Mouse (Mus musculus): ENCODE measurements at regions not wholly inside any gene's neighbourhood (a gene's known extent, or its start where the extent isn't known, plus 50 kb on each side); places are given as distances from the start of the nearest gene placed in this dataset.

DNA sequence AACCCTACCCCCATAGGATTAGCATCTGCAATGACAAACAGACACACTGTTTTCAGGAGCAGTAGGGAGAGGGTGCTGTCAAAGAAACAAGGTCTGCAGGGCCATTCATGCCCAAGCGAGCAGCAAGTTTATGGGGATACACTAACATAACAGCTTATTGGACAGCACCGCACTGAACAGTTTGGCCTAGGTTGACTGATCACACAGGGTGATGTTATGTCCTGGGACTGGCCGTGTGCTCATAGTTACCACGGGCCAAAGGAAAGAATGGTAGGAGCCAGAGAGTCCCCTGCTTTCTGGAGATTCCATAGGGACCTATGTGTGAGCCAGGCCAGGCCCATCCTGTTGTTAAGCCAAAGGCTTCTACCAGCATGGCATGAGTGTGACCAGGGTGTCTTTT, 102.8 kb downstream of the Ndufa10 start:
- Histone ChIP-seq H3K27ac (replicated peaks; ENCODE audit: low read depth, low read length) (no peak overlapping the region), H3K27me3 (ENCODE audit: control insufficient read depth, insufficient read depth, low read length) (no peaks in the 10 kb centered on the region), H3K36me3 (ENCODE audit: control insufficient read depth, insufficient read depth, low read length) (no peaks in the 10 kb centered on the region), H3K4me1 (ENCODE audit: control insufficient read depth, insufficient read depth, low read length) (peaks cover 10% of the 10 kb centered on the region), H3K4me3 (ENCODE audit: low read depth, low read length) (no peak overlapping the region), H3K4me2 (ENCODE audit: low read depth, severe bottlenecking) (no peak overlapping the region), H3K9me3 (ENCODE audit: control insufficient read depth, low read length) (no peaks in the 10 kb centered on the region), H3K9ac (ENCODE audit: low read length) (no peak overlapping the region)
- DNase-seq (ENCODE audit: low spot score) (no peak), ATAC-seq (ENCODE audit: insufficient number of reproducible peaks, low FRiP score, low TSS enrichment, low read depth) (no peak)
- WGBS = 91% methylated on average over 4 of the region's 4 CpGs

- no peak overlapping the region for H3K27ac ChIP-seq (replicated peaks; ENCODE audit: low read depth, low read length)
- H3K4me2 ChIP-seq (ENCODE audit: low read depth, severe bottlenecking) = no peak overlapping the region
- H3K36me3 ChIP-seq (ENCODE audit: control insufficient read depth, insufficient read depth, low read length) = no peaks in the 10 kb centered on the region
- no peaks in the 10 kb centered on the region for H3K27me3 ChIP-seq (ENCODE audit: control insufficient read depth, insufficient read depth, low read length)
- 91% methylated on average over 5 of the region's 5 CpGs for WGBS
- no peaks in the 10 kb centered on the region for H3K9me3 ChIP-seq (ENCODE audit: control insufficient read depth, low read length)
- peaks cover 10% of the 10 kb centered on the region for H3K4me1 ChIP-seq (ENCODE audit: control insufficient read depth, insufficient read depth, low read length)
- no peak overlapping the region for H3K4me3 ChIP-seq (ENCODE audit: low read depth, low read length)
- H3K9ac ChIP-seq (ENCODE audit: low read length) = no peak overlapping the region
- DNase-seq (ENCODE audit: low spot score) (no peak), ATAC-seq (ENCODE audit: insufficient number of reproducible peaks, low FRiP score, low TSS enrichment, low read depth) (no peak)
Observed at GRCm38 (mm10) chr1:92369972-92370371, 103.7 kb downstream of the Ndufa10 start.

DNA sequence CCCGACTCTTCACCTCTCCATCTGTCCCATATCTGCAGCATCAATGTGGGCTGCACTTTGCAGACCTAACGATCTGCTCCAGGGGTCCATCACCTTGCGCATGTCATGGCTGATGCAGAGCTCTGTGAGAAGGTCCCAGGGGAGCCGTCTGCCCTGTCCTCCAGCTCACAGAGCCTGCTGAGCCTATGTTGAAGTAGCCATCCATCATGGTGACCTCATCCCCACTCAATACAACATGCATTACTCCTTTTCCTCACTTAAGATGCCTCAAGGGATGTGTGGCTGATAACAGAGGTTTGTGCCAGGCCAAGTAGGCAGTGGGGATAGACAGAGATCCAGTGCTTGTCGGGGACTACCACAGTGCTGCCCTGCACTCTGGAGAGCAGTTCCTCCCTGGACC, 107.4 kb downstream of the Ndufa10 start:
- Histone ChIP-seq H3K4me3 (ENCODE audit: low read depth, low read length) (no peak overlapping the region), H3K27ac (replicated peaks; ENCODE audit: low read depth, low read length) (no peak overlapping the region), H3K27me3 (ENCODE audit: control insufficient read depth, insufficient read depth, low read length) (no peaks in the 10 kb centered on the region), H3K4me1 (ENCODE audit: control insufficient read depth, insufficient read depth, low read length) (peaks cover 3% of the 10 kb centered on the region), H3K36me3 (ENCODE audit: control insufficient read depth, insufficient read depth, low read length) (no peaks in the 10 kb centered on the region), H3K4me2 (ENCODE audit: low read depth, severe bottlenecking) (no peak overlapping the region), H3K9me3 (ENCODE audit: control insufficient read depth, low read length) (no peaks in the 10 kb centered on the region), H3K9ac (ENCODE audit: low read length) (no peak overlapping the region)
- ATAC-seq (ENCODE audit: insufficient number of reproducible peaks, low FRiP score, low TSS enrichment, low read depth) (no peak), DNase-seq (ENCODE audit: low spot score) (no peak)
- 81% methylated on average over 5 of the region's 5 CpGs for WGBS

DNA sequence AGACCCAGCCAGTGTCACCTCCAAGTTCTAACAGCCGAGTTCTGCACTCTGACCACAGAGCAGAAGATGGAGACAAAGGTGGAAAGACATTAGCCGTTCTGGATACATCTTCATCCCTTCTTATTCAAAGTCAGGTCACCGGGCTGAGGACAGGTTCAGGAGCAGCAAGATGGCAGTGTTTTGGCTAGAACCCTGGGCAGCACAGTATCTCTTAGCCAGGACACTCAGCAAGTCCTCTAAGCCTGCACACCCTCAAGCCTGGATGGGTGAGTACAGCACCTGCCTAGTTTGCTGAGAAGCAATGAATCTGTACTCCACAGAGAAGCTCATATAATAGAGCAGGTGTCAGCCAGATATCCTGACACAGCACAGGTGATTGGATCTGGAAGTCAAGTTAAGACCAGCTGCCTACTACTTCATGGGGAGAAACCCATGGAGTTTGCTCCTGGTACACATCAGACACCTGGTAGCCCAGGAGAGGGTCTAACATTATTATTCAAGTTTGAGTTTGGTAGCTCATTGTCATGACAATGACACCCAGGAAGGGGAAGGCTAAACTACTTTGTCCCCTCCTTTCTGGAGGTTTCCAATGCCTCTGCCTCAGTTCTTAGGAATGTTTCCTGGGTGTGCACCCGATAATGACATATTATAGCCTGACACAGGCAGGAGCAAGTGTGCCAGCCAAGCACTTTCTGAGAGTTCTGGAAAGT, 108.1 kb downstream of the Ndufa10 start:
- no peak for ATAC-seq (ENCODE audit: insufficient number of reproducible peaks, low FRiP score, low TSS enrichment, low read depth)
- WGBS = 84% methylated on average over 4 of the region's 4 CpGs
- no peaks in the 10 kb centered on the region for H3K36me3 ChIP-seq (ENCODE audit: control insufficient read depth, insufficient read depth, low read length)
- no peaks in the 10 kb centered on the region for H3K9me3 ChIP-seq (ENCODE audit: control insufficient read depth, low read length)
- DNase-seq (ENCODE audit: low spot score) = no peak
- no peaks in the 10 kb centered on the region for H3K4me1 ChIP-seq (ENCODE audit: control insufficient read depth, insufficient read depth, low read length)
- no peak overlapping the region for H3K27ac ChIP-seq (replicated peaks; ENCODE audit: low read depth, low read length)
- no peak overlapping the region for H3K4me3 ChIP-seq (ENCODE audit: low read depth, low read length)
- no peak overlapping the region for H3K9ac ChIP-seq (ENCODE audit: low read length)
- no peaks in the 10 kb centered on the region for H3K27me3 ChIP-seq (ENCODE audit: control insufficient read depth, insufficient read depth, low read length)
- no peak overlapping the region for H3K4me2 ChIP-seq (ENCODE audit: low read depth, severe bottlenecking)

GRCm38 (mm10) chr1:92361677-92362076, 112.0 kb downstream of the Ndufa10 start:
- no peak overlapping the region for H3K4me3 ChIP-seq (ENCODE audit: low read depth, low read length)
- H3K36me3 ChIP-seq (ENCODE audit: control insufficient read depth, insufficient read depth, low read length) = no peaks in the 10 kb centered on the region
- H3K27me3 ChIP-seq (ENCODE audit: control insufficient read depth, insufficient read depth, low read length) = no peaks in the 10 kb centered on the region
- H3K4me1 ChIP-seq (ENCODE audit: control insufficient read depth, insufficient read depth, low read length) = no peaks in the 10 kb centered on the region
- no peak overlapping the region for H3K27ac ChIP-seq (replicated peaks; ENCODE audit: low read depth, low read length)
- no peak overlapping the region for H3K9ac ChIP-seq (ENCODE audit: low read length)
- H3K4me2 ChIP-seq (ENCODE audit: low read depth, severe bottlenecking) = no peak overlapping the region
- H3K9me3 ChIP-seq (ENCODE audit: control insufficient read depth, low read length) = no peaks in the 10 kb centered on the region
- ATAC-seq (ENCODE audit: insufficient number of reproducible peaks, low FRiP score, low TSS enrichment, low read depth) (no peak), DNase-seq (ENCODE audit: low spot score) (no peak)
- WGBS = 78% methylated on average over 7 of the region's 7 CpGs

- no peak overlapping the region for H3K27ac ChIP-seq (replicated peaks; ENCODE audit: low read depth, low read length)
- no peaks in the 10 kb centered on the region for H3K4me1 ChIP-seq (ENCODE audit: control insufficient read depth, insufficient read depth, low read length)
- no peak overlapping the region for H3K9ac ChIP-seq (ENCODE audit: low read length)
- WGBS = 16% methylated on average over 7 of the region's 7 CpGs
- H3K27me3 ChIP-seq (ENCODE audit: control insufficient read depth, insufficient read depth, low read length) = no peaks in the 10 kb centered on the region
- H3K4me2 ChIP-seq (ENCODE audit: low read depth, severe bottlenecking) = no peak overlapping the region
- DNase-seq (ENCODE audit: low spot score) (peak; percentile 80), ATAC-seq (ENCODE audit: insufficient number of reproducible peaks, low FRiP score, low TSS enrichment, low read depth) (no peak)
- H3K36me3 ChIP-seq (ENCODE audit: control insufficient read depth, insufficient read depth, low read length) = no peaks in the 10 kb centered on the region
- no peak overlapping the region for H3K4me3 ChIP-seq (ENCODE audit: low read depth, low read length)
- H3K9me3 ChIP-seq (ENCODE audit: control insufficient read depth, low read length) = no peaks in the 10 kb centered on the region
Observed at GRCm38 (mm10) chr1:92360255-92360654, 113.4 kb downstream of the Ndufa10 start.

DNA sequence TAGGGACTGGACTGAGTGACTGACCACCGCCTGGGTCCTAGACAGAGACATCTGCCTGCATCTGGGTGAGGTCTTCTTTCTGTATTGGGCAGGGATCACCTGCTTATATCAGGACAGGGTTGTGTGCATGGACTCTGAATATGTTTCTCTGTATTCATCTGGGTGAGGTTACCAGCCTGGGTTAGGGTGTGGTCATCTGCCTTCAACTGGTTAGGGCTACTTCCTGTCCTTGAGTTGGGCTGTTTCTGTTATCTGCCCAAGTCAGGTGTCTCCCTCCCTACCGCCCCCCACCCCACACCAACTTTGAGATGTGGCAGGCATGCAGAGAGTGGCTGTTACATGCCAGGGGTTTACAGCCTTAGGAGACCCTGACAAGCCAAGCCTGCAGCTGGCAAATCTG, 114.2 kb downstream of the Ndufa10 start:
- Histone ChIP-seq H3K4me1 (ENCODE audit: control insufficient read depth, insufficient read depth, low read length) (no peaks in the 10 kb centered on the region), H3K9me3 (ENCODE audit: control insufficient read depth, low read length) (no peaks in the 10 kb centered on the region), H3K36me3 (ENCODE audit: control insufficient read depth, insufficient read depth, low read length) (no peaks in the 10 kb centered on the region), H3K4me3 (ENCODE audit: low read depth, low read length) (no peak overlapping the region), H3K9ac (ENCODE audit: low read length) (no peak overlapping the region), H3K27me3 (ENCODE audit: control insufficient read depth, insufficient read depth, low read length) (no peaks in the 10 kb centered on the region), H3K4me2 (ENCODE audit: low read depth, severe bottlenecking) (no peak overlapping the region), H3K27ac (replicated peaks; ENCODE audit: low read depth, low read length) (no peak overlapping the region)
- DNase-seq (ENCODE audit: low spot score) (no peak), ATAC-seq (ENCODE audit: insufficient number of reproducible peaks, low FRiP score, low TSS enrichment, low read depth) (no peak)
- 90% methylated on average over 2 of the region's 2 CpGs for WGBS

DNA sequence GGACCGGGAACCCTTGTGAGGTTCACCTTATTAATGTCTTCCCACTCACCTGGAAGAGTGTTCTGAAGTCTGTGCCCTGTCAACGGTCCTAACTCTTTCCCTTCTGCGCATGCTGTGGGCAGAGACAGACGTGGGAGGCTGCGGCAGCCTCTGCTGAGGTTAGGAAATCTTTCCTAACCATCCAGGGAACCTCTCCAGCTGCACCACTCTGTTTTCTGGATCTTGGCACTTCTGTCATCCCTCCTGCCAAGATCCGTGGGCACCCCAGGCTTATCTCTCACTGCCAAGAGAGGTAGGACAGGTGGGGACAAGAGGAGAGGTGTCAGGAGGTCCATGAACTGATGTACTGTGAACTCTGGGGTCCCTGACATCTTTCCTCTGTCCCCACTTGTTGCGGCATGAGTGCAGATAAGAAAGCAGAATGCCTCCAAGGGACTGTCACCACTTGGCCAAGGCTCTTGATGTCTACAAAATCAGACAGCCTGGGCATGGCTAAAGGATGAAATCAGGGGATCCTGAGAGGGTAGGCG, 114.8 kb downstream of the Ndufa10 start:
- H3K9ac ChIP-seq (ENCODE audit: low read length) = no peak overlapping the region
- H3K27ac ChIP-seq (replicated peaks; ENCODE audit: low read depth, low read length) = no peak overlapping the region
- H3K4me2 ChIP-seq (ENCODE audit: low read depth, severe bottlenecking) = no peak overlapping the region
- H3K9me3 ChIP-seq (ENCODE audit: control insufficient read depth, low read length) = no peaks in the 10 kb centered on the region
- DNase-seq (ENCODE audit: low spot score) (no peak), ATAC-seq (ENCODE audit: insufficient number of reproducible peaks, low FRiP score, low TSS enrichment, low read depth) (no peak)
- WGBS = 89% methylated on average over 8 of the region's 8 CpGs
- no peak overlapping the region for H3K4me3 ChIP-seq (ENCODE audit: low read depth, low read length)
- H3K36me3 ChIP-seq (ENCODE audit: control insufficient read depth, insufficient read depth, low read length) = no peaks in the 10 kb centered on the region
- H3K27me3 ChIP-seq (ENCODE audit: control insufficient read depth, insufficient read depth, low read length) = no peaks in the 10 kb centered on the region
- no peaks in the 10 kb centered on the region for H3K4me1 ChIP-seq (ENCODE audit: control insufficient read depth, insufficient read depth, low read length)

All from limb, embryonic 11.5 days (tissue).